Mouse (Mus musculus): ENCODE measurements around the gene Pa2g4. TPM values are rescaled to one million over a fixed set of nuclear protein-coding genes. Genes with fewer than 3 reads are reported as not detected.
"Not testable (repeated sequence)": the region's sequence is repeated elsewhere in the genome, so short reads cannot be mapped to it uniquely, and the experiment has no call there.

Gene Pa2g4
- total RNA-seq (2022): 10 to 100 TPM; 29.0 to 39.9 (median 33.1) TPM

GRCm38 (mm10) chr10:128565788-128566531 is at the start of gene Pa2g4:
Pa2g4 (minus strand) TSS chr10:128565987.
- peak; percentile 94 to 97 for DNase-seq (ENCODE audit: low spot score in 2 of 2)

DNA sequence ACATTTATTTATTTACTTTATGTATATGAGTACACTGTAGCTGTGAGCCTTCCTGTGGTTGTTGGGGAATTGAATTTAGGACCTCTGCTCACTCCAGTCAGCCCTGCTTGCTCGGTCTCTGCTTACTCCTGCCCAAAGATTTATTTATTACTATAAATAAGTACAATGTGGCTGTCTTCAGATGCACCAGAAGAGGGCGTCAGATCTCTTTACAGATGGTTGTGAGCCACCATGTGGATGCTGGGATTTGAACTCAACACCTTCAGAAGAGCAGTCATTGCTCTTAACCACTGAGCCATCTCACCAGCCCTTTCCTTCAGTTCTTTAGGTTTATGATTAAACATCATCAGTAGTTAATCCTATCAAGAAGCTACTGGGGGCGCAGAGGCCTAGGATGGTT is 49.1 kb upstream of the Pa2g4 start:
- DNase-seq (ENCODE audit: low spot score in 2 of 2): no peak

DNA sequence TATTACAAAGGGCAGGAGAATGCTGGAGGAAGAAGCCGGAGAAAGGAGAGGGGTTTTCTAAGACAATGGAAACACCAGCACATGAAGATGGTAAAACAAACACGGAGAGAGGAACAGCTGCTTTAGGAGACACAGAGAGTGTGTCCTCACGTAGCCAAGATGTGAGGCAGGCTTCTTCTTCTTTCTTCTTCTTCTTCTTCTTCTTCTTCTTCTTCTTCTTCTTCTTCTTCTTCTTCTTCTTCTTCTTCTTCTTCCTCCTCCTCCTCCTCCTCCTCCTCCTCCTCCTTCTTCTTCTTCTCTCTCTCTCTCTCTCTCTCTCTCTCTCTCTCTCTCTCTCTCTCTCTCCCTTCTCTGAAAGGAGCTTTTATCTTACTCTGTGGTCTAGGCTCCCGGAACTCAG is 48.0 kb upstream of the Pa2g4 start:
- not testable (repeated sequence) for DNase-seq (ENCODE audit: low spot score in 2 of 2)

DNA sequence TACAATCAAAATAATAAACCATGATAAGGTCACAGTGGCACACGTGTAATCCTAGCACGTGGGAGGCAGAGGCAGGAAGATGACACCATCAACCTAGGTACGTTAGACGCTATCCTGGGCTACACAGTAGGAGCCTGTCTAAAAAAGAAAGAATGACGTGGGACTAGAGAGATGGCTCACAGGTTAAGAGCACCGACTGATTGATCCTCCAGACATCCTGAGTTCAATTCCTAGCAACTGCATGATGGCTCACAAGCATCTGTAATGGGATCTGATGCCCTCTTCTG is 47.3 kb upstream of the Pa2g4 start:
- DNase-seq (ENCODE audit: low spot score in 2 of 2): no peak

- peak; percentile 30 to 33 for DNase-seq (ENCODE audit: low spot score in 2 of 2)
These were observed 46.8 kb upstream of the Pa2g4 start for GRCm38 (mm10) chr10:128612433-128613153.

GRCm38 (mm10) chr10:128606483-128606882 is 40.7 kb upstream of the Pa2g4 start:
- DNase-seq (ENCODE audit: low spot score in 2 of 2): no peak

DNA sequence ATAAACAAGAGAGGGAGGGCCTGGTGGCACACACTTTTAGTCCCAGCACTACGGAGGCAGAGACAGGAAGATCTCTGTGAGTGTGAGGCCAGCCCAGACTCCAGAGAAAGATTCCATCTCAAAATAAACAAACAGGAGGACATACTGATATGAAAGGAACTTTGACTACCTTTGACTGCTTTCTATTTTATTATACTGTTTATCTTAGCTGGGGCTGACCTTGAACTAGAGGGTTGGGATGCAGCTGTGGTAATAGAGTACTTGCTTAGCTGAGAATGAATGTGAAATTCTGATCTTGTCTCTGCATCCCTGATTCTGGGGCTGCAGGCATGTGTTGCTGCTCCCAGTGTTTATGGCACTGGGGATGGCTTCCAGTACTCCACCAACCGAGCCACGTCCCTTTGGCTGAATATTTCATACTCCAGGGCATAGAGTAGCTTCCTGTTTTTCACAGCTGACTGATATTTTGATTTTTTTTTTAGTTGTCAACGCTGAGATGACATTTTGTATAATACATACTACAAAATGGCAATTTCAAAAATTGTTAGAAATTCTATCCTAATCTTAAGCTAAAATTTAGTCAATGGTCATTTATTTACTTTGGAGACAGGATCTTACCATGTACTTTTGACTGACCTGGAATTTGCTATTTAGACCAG is 36.8 kb upstream of the Pa2g4 start:
- DNase-seq (ENCODE audit: low spot score in 2 of 2): no peak

- DNase-seq (ENCODE audit: low spot score in 2 of 2): no peak
These were observed 35.7 kb upstream of the Pa2g4 start for GRCm38 (mm10) chr10:128601499-128601898.

GRCm38 (mm10) chr10:128598476-128598875 is 32.7 kb upstream of the Pa2g4 start:
- DNase-seq (ENCODE audit: low spot score in 2 of 2): no peak

DNA sequence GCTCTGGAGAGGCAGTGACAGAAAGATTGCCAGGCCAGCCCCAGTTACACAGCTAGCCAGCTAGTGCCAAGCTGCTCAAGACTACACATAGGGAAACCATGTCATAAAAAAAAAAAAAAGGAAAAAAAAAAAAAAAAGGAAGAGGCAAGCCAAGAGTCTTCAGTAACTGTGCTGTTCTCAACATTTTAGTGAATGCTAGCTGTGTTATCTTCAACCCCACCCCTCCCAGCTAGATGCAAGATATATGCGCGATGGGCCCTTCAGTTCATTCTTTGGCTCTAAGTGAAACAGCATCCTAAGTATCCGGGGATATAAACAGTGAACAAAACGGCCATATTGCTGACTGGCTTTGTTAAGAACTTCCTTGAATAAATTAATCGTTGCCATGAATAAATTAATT is 27.0 kb upstream of the Pa2g4 start:
- DNase-seq (ENCODE audit: low spot score in 2 of 2): no peak

DNA sequence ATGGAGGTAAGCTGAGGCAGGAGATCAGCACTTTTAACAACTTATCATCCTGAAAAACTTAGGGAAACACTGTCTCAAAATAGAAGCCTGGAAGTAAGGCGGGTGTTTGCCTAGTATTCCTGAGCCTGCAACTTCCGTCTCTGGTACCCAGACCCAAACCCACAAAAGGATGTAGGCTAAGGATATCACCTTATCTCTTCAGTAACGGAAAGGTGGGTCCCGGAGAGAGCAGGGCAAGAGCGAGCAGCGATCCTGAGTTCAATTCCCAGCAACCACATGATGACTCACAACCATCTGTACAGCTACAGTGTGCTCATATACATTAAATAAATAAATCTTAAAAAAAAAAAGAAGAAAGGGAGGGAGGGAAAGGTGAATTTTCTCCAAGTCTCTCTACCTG is 25.6 kb upstream of the Pa2g4 start:
- no peak for DNase-seq (ENCODE audit: low spot score in 2 of 2)

- DNase-seq (ENCODE audit: low spot score in 2 of 2): no peak
These were observed 24.5 kb upstream of the Pa2g4 start for GRCm38 (mm10) chr10:128590193-128590690.

- DNase-seq (ENCODE audit: low spot score in 2 of 2): peak in 1 of 2 experiments; percentile 13
These were observed 23.8 kb upstream of the Pa2g4 start, which contains the start of gene Erbb3 for GRCm38 (mm10) chr10:128589464-128590192. Erbb3 (minus strand) TSS chr10:128589652.

DNA sequence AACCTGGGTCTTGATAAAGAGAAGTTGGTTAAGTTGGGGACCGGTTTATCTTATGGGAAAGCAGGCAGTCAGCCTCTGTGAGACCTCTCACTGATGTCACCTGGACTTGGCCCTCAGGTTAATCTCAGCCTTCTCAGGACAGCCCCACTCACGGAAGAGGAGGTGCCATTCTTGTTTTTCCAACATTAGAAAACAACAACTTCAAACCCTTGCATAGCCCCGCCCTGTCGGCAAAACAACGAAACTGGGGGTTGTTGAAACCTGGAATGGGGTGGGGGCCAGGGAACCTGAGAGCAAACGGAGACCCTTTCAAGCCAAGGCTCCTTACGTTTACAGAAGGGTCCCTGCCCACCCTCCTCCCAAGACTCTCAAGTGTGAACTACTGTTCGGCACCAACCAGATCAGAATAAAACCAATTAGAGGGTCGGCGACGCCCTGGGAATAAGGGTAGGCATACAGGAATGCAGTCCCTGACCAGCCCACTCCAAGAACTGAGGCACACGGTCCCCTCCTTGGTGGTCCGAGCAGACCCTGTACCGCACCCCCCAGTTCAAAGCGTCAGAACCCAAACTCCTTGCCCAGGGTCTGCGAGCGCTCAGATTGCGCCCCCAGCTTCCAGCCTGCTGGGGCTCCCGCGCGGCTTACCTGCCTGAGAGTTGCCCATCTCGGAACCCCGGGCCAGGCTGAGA is 23.1 kb upstream of the Pa2g4 start:
- DNase-seq (ENCODE audit: low spot score in 2 of 2): no peak

DNA sequence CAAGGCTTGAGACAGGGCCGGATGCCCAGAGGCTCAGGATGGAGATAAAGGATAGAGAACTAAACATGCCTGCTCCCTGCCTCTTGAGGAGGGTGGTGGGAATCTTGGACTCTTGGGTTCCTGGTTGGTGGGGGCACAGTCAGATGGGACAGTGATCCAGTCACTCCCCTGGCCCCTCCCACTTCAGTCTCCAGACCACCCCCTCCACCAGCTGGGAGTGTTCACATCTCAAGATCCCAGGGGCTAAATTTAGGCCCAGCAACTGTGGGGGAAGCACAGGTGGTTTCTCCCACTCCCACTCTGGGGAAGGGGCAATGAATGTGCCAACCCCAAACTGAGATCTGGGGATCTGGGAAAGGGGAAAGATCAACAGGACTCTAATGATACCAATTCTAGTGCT is 22.3 kb upstream of the Pa2g4 start:
- DNase-seq (ENCODE audit: low spot score in 2 of 2): no peak

DNA sequence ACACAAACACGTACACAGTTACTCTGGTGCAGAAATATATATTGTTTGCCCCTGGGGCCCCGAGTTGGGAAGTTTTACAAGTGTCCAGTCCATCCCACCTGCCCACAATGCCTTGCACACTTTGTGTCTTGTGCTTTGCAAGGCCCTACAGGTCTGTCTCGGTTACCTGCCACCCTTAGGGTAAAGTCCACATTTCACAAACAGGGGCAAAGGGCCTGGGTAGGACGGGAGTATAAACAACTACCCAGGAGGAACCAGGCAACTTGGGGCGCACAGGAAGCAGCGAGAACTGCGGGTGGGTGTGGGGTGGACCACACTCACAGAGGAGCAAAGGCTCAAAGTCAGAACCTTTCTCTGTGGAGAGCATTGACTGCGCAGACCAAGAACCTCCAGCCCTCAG is 21.9 kb upstream of the Pa2g4 start:
- DNase-seq (ENCODE audit: low spot score in 2 of 2): no peak

- no peak for DNase-seq (ENCODE audit: low spot score in 2 of 2)
These were observed 21.3 kb upstream of the Pa2g4 start for GRCm38 (mm10) chr10:128587120-128587519.

GRCm38 (mm10) chr10:128586546-128586945 is 20.8 kb upstream of the Pa2g4 start:
- no peak for DNase-seq (ENCODE audit: low spot score in 2 of 2)

DNA sequence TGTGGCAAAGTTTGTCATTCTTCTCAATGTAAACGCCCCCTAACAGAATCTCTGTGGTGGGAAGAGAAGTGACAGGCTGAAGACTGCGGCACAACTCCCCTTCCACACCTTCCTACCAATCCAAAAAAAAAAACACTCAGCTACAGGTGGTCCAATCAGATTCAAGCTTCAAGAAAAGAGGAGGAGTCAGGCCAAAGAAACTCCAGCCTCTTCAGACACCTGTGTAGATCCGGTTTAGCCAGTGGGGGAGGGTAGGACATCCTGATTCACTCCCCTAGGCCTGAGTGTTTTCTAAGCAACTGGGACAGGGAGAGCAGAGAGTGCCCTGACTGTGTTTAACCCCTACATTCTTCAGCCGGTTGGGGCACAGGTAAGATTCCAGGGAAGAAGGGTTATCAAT is 18.6 kb upstream of the Pa2g4 start:
- no peak for DNase-seq (ENCODE audit: low spot score in 2 of 2)

DNA sequence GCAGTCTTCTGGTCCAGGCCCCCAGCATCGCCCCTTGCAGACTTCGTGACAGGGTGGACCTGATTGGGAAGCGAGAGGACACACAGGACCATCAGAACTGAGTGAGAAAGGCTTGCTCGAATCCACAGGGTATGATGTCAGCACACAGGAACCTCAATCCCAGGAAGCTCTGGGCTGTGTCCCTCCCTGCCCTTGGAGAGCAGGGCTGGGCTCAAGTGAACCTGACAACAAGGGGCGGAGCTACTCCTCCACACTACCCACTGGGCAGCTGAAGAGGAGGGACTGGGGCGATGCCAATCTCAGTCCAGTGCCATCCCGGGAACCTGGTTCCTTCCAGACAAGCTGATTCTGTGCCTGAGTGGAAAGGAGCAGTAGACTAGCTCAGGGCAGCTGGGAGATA is 17.9 kb upstream of the Pa2g4 start:
- peak; percentile 40 to 65 for DNase-seq (ENCODE audit: low spot score in 2 of 2)

- DNase-seq (ENCODE audit: low spot score in 2 of 2): no peak
These were observed 13.9 kb upstream of the Pa2g4 start for GRCm38 (mm10) chr10:128579731-128580130.
